Mouse (Mus musculus) spleen, adult 2 months (tissue): ENCODE data around the gene Tmem201.

Experiments
- CTCF ChIP-seq: fragments of 200-500 bp; IDR thresholded peaks from 2 replicates; pipeline ENCODE4 v1.5.1; 2011; ENCODE audit warnings: mild to moderate bottlenecking, inconsistent platforms; ENCODE audit not compliant: insufficient read depth, insufficient read length, insufficient replicate concordance; ENCODE audit errors: extremely low read depth
- POLR2A ChIP-seq: fragments of 200-500 bp; IDR thresholded peaks from 2 replicates; pipeline ENCODE4 v1.6.1; 2011; ENCODE audit warnings: low read depth, low read length, inconsistent platforms

DNA sequence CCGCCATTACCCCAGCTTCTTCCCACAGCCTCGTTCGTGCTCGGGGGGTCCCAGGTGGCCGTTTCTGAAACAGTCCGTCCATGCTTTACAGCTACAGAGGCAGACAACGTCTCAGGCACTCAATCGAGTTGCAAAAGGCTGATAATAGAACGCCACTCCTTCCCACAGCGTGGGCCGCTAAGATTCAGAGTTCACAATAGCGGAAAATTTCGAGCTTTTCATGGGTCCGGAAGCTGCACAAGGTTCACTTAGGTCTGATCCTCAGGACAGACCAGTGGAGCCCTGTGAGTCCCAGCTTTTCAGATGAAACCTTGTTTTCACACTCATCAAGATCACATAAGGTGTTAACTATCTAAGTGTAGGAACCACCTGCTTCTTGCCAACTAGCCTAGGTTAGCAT lies 49.0 kb downstream of the Tmem201 start:
- no peak for TF ChIP-seq POLR2A
- TF ChIP-seq CTCF = no peak
